Mouse (Mus musculus) cerebellum, adult (tissue): ENCODE measurements around the gene Tead1.

Experiments
- ATAC-seq: cut with Nextera tagmentation; 2 replicates; pipeline ENCODE4 v1.9.2; 2017; ENCODE audit warnings: mild to moderate bottlenecking, moderate library complexity, mixed read lengths; ENCODE audit not compliant: insufficient number of reproducible peaks, low FRiP score, low TSS enrichment

Tead1 gene

GRCm38 (mm10) chr7:112769866-112770265, 90.7 kb downstream of the Tead1 start:
- no peak for ATAC-seq

GRCm38 (mm10) chr7:112771461-112771860, 92.3 kb downstream of the Tead1 start:
- ATAC-seq: no peak

GRCm38 (mm10) chr7:112772777-112773176, 93.7 kb downstream of the Tead1 start:
- ATAC-seq: no peak

GRCm38 (mm10) chr7:112773601-112774000, 94.5 kb downstream of the Tead1 start:
- ATAC-seq: no peak

- ATAC-seq: no peak
Observed at GRCm38 (mm10) chr7:112775816-112776215, 96.7 kb downstream of the Tead1 start.

- no peak for ATAC-seq
Observed at GRCm38 (mm10) chr7:112776670-112777069, 97.6 kb downstream of the Tead1 start.

GRCm38 (mm10) chr7:112779636-112780035, 100.5 kb downstream of the Tead1 start:
- no peak for ATAC-seq

- no peak for ATAC-seq
Observed at GRCm38 (mm10) chr7:112780910-112781309, 101.8 kb downstream of the Tead1 start.

GRCm38 (mm10) chr7:112781987-112782386, 102.9 kb downstream of the Tead1 start:
- ATAC-seq: no peak

- no peak for ATAC-seq
Observed at GRCm38 (mm10) chr7:112784278-112784677, 105.2 kb downstream of the Tead1 start.

GRCm38 (mm10) chr7:112785271-112785670, 106.2 kb downstream of the Tead1 start:
- ATAC-seq: no peak

- ATAC-seq: no peak
Observed at GRCm38 (mm10) chr7:112786556-112787225, 107.6 kb downstream of the Tead1 start.

- ATAC-seq: no peak
Observed at GRCm38 (mm10) chr7:112787281-112787680, 108.2 kb downstream of the Tead1 start.

- ATAC-seq: no peak
Observed at GRCm38 (mm10) chr7:112788321-112788751, 109.2 kb downstream of the Tead1 start.

- ATAC-seq: no peak
Observed at GRCm38 (mm10) chr7:112789693-112790092, 110.6 kb downstream of the Tead1 start.

GRCm38 (mm10) chr7:112790334-112790733, 111.2 kb downstream of the Tead1 start:
- no peak for ATAC-seq

GRCm38 (mm10) chr7:112792679-112793078, 113.6 kb downstream of the Tead1 start:
- no peak for ATAC-seq

- ATAC-seq: no peak
Observed at GRCm38 (mm10) chr7:112793903-112794302, 114.8 kb downstream of the Tead1 start.

- no peak for ATAC-seq
Observed at GRCm38 (mm10) chr7:112794481-112794880, 115.4 kb downstream of the Tead1 start.

GRCm38 (mm10) chr7:112797526-112798321, 118.6 kb downstream of the Tead1 start:
- ATAC-seq: no peak

GRCm38 (mm10) chr7:112801706-112802105, 122.6 kb downstream of the Tead1 start:
- no peak for ATAC-seq
